Mouse (Mus musculus) forebrain, embryonic 15.5 days (tissue): Measurements from ENCODE around the gene Neurod1. TPM values are rescaled to one million over a fixed set of nuclear protein-coding genes. Genes with fewer than 3 reads are reported as not detected.

ENCODE experiments used
- polyA plus RNA-seq: library from polyadenylated mRNA; unstranded; fragments of >200 nt; fragmentation: Nextera tagmentation; extraction: Ambion mirVana; gene quantifications from 2 replicates; pipeline ENCODE4 v1.2.1, GENCODE M21; 2015

Gene Neurod1
- polyA plus RNA-seq, 1 experiment from 2014 or later: 72.5 TPM

Other genes with a start within 250 kb of the Neurod1 start
- 2.7 and 3.2 TPM in 2 replicates for gene Itga4, start 201.3 kb downstream of the Neurod1 start, polyA plus RNA-seq
- 1.4 and 1.7 TPM in 2 replicates for gene Cerkl, start within 50 bp of the Neurod1 start, polyA plus RNA-seq
- 4.5 and 4.7 TPM in 2 replicates for gene Itprid2, start 178.6 kb upstream of the Neurod1 start, polyA plus RNA-seq